Mouse (Mus musculus) left cerebral cortex, adult 9 months (tissue): Measurements from ENCODE around the gene Fyb.
A peak's percentile ranks its signal among the peaks of the same experiment; 100 is the strongest.

ENCODE experiments used
- DNase-seq, 2 experiments: peaks; one replicate each; pipeline ENCODE4 v3.0.0; 2022; ENCODE audit warnings: low spot score in 2 of 2

Gene Fyb

GRCm38 (mm10) chr15:6658081-6658480 lies 135.4 kb downstream of the Fyb start:
- DNase-seq = no peak

GRCm38 (mm10) chr15:6661951-6662350 lies 139.3 kb downstream of the Fyb start:
- no peak for DNase-seq

GRCm38 (mm10) chr15:6663991-6664390 lies 141.3 kb downstream of the Fyb start:
- DNase-seq = no peak

GRCm38 (mm10) chr15:6666072-6666471 lies 143.4 kb downstream of the Fyb start:
- no peak for DNase-seq

- DNase-seq = no peak
Observed at GRCm38 (mm10) chr15:6668793-6669437, 146.3 kb downstream of the Fyb start.

- DNase-seq = no peak
Observed at GRCm38 (mm10) chr15:6678479-6678878, 155.8 kb downstream of the Fyb start.

- no peak for DNase-seq
Observed at GRCm38 (mm10) chr15:6702164-6702563, 179.5 kb downstream of the Fyb start.

- DNase-seq = no peak
Observed at GRCm38 (mm10) chr15:6705351-6705901, 182.8 kb downstream of the Fyb start.

GRCm38 (mm10) chr15:6707551-6707935 lies 184.9 kb downstream of the Fyb start:
- peak in 1 of 2 experiments; percentile 56 for DNase-seq

GRCm38 (mm10) chr15:6707936-6708525 lies 185.4 kb downstream of the Fyb start, which contains the start of gene Rictor:
TSS of gene Rictor (plus strand) at chr15:6708379.
- DNase-seq = peak in 1 of 2 experiments; percentile 64

- DNase-seq = peak in 1 of 2 experiments; percentile 35
Observed at GRCm38 (mm10) chr15:6708526-6709441, 186.1 kb downstream of the Fyb start.

GRCm38 (mm10) chr15:6709618-6710017 lies 187.0 kb downstream of the Fyb start:
- no peak for DNase-seq

- no peak for DNase-seq
Observed at GRCm38 (mm10) chr15:6710341-6710740, 187.7 kb downstream of the Fyb start.

- no peak for DNase-seq
Observed at GRCm38 (mm10) chr15:6711226-6711625, 188.6 kb downstream of the Fyb start.
